Mouse (Mus musculus) liver, adult 2 months (tissue): ENCODE measurements around the gene Calu.

Experiments
- CTCF ChIP-seq: fragments of 200-500 bp; IDR thresholded peaks from 2 replicates; pipeline ENCODE4 v1.5.1; 2011; ENCODE audit warnings: low read depth, low read length, control low read depth
- POLR2A ChIP-seq: fragments of 200-500 bp; IDR thresholded peaks from 2 replicates; pipeline ENCODE4 v1.6.1; 2011; ENCODE audit warnings: low read length, control low read depth; ENCODE audit not compliant: insufficient read depth; ENCODE audit errors: extremely low read depth

- TF ChIP-seq CTCF (peak; percentile 13; the same call in 1 of the 2 replicates), POLR2A (no peak)
These were observed 3.7 kb downstream of the Calu start for GRCm38 (mm10) chr6:29351613-29352012.
